Mouse (Mus musculus): ENCODE data around the gene Aaed1. TPM values are rescaled to one million over a fixed set of nuclear protein-coding genes. Genes with fewer than 3 reads are reported as not detected.

The Aaed1 gene
- polyA plus RNA-seq, 1 experiment = 15.6 TPM

- Histone ChIP-seq H3K27me3 (ENCODE audit: control insufficient read depth, insufficient read depth, low read length) (no peaks in the 10 kb centered on the region), H3K4me3 (ENCODE audit: control insufficient read depth, low read depth, low read length) (no peak overlapping the region), H3K36me3 (ENCODE audit: control insufficient read depth, insufficient read depth, low read length) (no peaks in the 10 kb centered on the region), H3K27ac (ENCODE audit: control insufficient read depth, insufficient read depth, low read depth, low read length) (no peak overlapping the region), H3K4me1 (ENCODE audit: control insufficient read depth, insufficient read depth, low read length) (no peaks in the 10 kb centered on the region)
- TF ChIP-seq CTCF (IDR thresholded peaks at IDR 0.05; ENCODE audit: control insufficient read depth, insufficient read depth, insufficient replicate concordance, low read depth, low read length) (no peak), POLR2A (IDR thresholded peaks at IDR 0.05; ENCODE audit: control insufficient read depth, low read depth, low read length) (no peak)
Observed at GRCm38 (mm10) chr13:64225738-64226137, 86.8 kb downstream of the Aaed1 start.

Other genes with a start within 250 kb of the Aaed1 start
- 16.4 and 27.2 TPM in 2 replicates for gene Hsd17b3, start 223.5 kb downstream of the Aaed1 start, polyA plus RNA-seq (2012; rRNA removed)
- 0.79 and 1.1 TPM in 2 replicates for gene Slc35d2, start 183.3 kb downstream of the Aaed1 start, polyA plus RNA-seq (2012; rRNA removed)
- gene Zfp367, start 159.5 kb downstream of the Aaed1 start, polyA plus RNA-seq (2012; rRNA removed) = 27.3 and 29.3 TPM in 2 replicates
- 186 and 204 TPM in 2 replicates for gene Habp4, start 150.9 kb downstream of the Aaed1 start, polyA plus RNA-seq (2012; rRNA removed)
- 55.6 and 60.4 TPM in 2 replicates for gene Cdc14b, start 37.4 kb downstream of the Aaed1 start, polyA plus RNA-seq (2012; rRNA removed)
- gene Ctsl, start 58.2 kb upstream of the Aaed1 start, polyA plus RNA-seq (2012; rRNA removed) = 120 and 202 TPM in 2 replicates
- gene Cdk20, start 119.6 kb upstream of the Aaed1 start, polyA plus RNA-seq (2012; rRNA removed) = 57.9 and 64.7 TPM in 2 replicates
- not detected in 2 replicates for gene Fam240b, start 185.1 kb upstream of the Aaed1 start, polyA plus RNA-seq (2012; rRNA removed)

Measured in testis, adult 2 months (tissue).